Mouse (Mus musculus) heart, adult 2 months (tissue): ENCODE results near the gene Cpne7. TPM values are rescaled to one million over a fixed set of nuclear protein-coding genes. Genes with fewer than 3 reads are reported as not detected.
A peak's percentile ranks its signal among the peaks of the same experiment; 100 is the strongest.

Experiments used
- DNase-seq, 2 experiments: peaks; one replicate each; pipeline ENCODE4 v3.0.0; 2021
- H3K27ac ChIP-seq: fragments of 200-600 bp; 2 replicates; pipeline ENCODE4 v1.8.1; 2022
- H3K27me3 ChIP-seq: fragments of 200-500 bp; 2 replicates; pipeline ENCODE4 v1.6.1; 2012; ENCODE audit warnings: mild to moderate bottlenecking, low read length, inconsistent platforms, mixed read lengths; ENCODE audit not compliant: control insufficient read depth, insufficient read depth
- H3K36me3 ChIP-seq: fragments of 200-500 bp; 2 replicates; pipeline ENCODE4 v1.6.1; 2012; ENCODE audit warnings: low read length, inconsistent platforms; ENCODE audit not compliant: control insufficient read depth, insufficient read depth
- H3K4me1 ChIP-seq: fragments of 200-500 bp; 2 replicates; pipeline ENCODE4 v1.6.1; 2011; ENCODE audit warnings: low read length; ENCODE audit not compliant: control insufficient read depth, insufficient read depth
- H3K4me3 ChIP-seq: fragments of 200-600 bp; 2 replicates; pipeline ENCODE4 v1.8.1; 2022
- H3K79me2 ChIP-seq: fragments of 200-500 bp; replicated peaks from 2 replicates; pipeline ENCODE4 v1.6.1; 2012; ENCODE audit warnings: mild to moderate bottlenecking, inconsistent platforms, low read length, moderate library complexity, mixed read lengths; ENCODE audit not compliant: control insufficient read depth, insufficient read depth
- H3K9ac ChIP-seq: fragments of 200-500 bp; 2 replicates; pipeline ENCODE4 v1.6.1; 2012; ENCODE audit warnings: low read depth, mild to moderate bottlenecking, control low read depth, inconsistent platforms, low read length, mixed read lengths
- CTCF ChIP-seq: fragments of 200-600 bp; IDR thresholded peaks from 2 replicates; pipeline ENCODE4 v1.8.1; 2022; ENCODE audit warnings: antibody characterized with exemption, mild to moderate bottlenecking, moderate library complexity
- EP300 ChIP-seq: fragments of 200-500 bp; IDR thresholded peaks from 2 replicates; pipeline ENCODE4 v1.6.1; 2011; ENCODE audit warnings: low read depth, low read length, control low read depth; ENCODE audit not compliant: insufficient read depth
- POLR2A ChIP-seq: fragments of 200-500 bp; IDR thresholded peaks from 2 replicates; pipeline ENCODE4 v1.6.1; 2011; ENCODE audit warnings: mild to moderate bottlenecking, low read depth, low read length, control low read depth; ENCODE audit not compliant: insufficient read depth
- WGBS: fragments of 180-500 bp; shearing (Covaris S2); methylation state at CpG from one replicate; pipeline ENCODE4 v1.1.7; 2018; 5-methylcytosine and 5-hydroxymethylcytosine counted together
- intact Hi-C: fragments of 180-260 bp; cut with DNase I; formaldehyde crosslinking; loops from one replicate; pipeline ENCODE4 v1.15.1; 2025
- long read RNA-seq: library from polyadenylated mRNA; stranded (forward); transcript quantifications from one replicate; pipeline ENCODE4 v2.0.0, GENCODE M21; 2021
- polyA plus RNA-seq: library from polyadenylated mRNA; depleted of rRNA; stranded (reverse); fragments of >200 nt; gene quantifications from 2 replicates; pipeline ENCODE4 v1.2.3, GENCODE M21; 2012; rRNA removed
- total RNA-seq, 2 experiments: library from RNA; stranded (reverse); gene quantifications; 2 replicates each; pipeline ENCODE4 v1.2.3; 2021

Gene Cpne7
- total RNA-seq (under 1 TPM; 0.18 to 0.91 TPM), polyA plus RNA-seq (0.91 and 1.7 TPM in 2 replicates)
- long read RNA-seq, result 0 reads

- Histone ChIP-seq H3K27me3 (peaks cover 15% of the 10 kb centered on the region), H3K4me1 (peaks cover 3% of the 10 kb centered on the region; the same call in 1 of the 2 replicates), H3K79me2 (no peaks in the 10 kb centered on the region), H3K27ac (no peak within 1 kb of the TSS), H3K4me3 (peak within 1 kb of the TSS; percentile 38), H3K36me3 (no peaks in the 10 kb centered on the region), H3K9ac (peak within 1 kb of the TSS; percentile 36)
- no peak for DNase-seq
- intact Hi-C loops, result no loop called here
- TF ChIP-seq CTCF (no peak), POLR2A (no peak), EP300 (no peak)
- 2% methylated on average over 51 of the region's 51 CpGs for WGBS
These were observed at the start of gene Cpne7 for GRCm38 (mm10) chr8:123117127-123117731. TSS of gene Cpne7 (plus strand) at chr8:123117374.

DNA sequence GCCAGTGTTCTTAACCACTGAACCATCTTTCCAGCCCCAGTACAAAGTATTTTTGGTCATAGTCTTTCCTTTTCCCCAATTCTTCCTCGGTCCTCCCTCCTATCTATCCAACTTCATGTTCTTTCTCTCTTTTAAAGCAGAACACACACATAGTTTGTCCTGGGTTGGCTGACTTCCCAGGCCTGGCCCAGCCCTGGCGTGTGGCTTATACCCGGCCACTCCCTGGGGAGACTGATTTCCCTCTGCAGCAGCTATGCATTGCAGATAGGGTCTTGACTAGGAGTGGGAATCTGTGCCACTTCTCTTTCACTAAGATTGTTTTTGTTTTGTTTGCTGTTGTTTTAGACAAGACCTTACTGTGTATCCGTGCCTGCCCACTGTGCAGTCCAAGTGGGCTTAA is 46.0 kb upstream of the Cpne7 start:
- peaks cover 4% of the 10 kb centered on the region for H3K4me1 ChIP-seq
- 20% methylated on average over 4 of the region's 4 CpGs for WGBS
- no peak overlapping the region for H3K9ac ChIP-seq
- no peaks in the 10 kb centered on the region for H3K27me3 ChIP-seq
- no peak overlapping the region for H3K4me3 ChIP-seq
- DNase-seq, result peak in 1 of 2 experiments; percentile 41
- H3K79me2 ChIP-seq, result peaks cover 5% of the 10 kb centered on the region; the same call in 1 of the 2 replicates
- TF ChIP-seq CTCF (no peak), POLR2A (no peak), EP300 (no peak)
- intact Hi-C loops, result no loop called here
- peaks cover 2% of the 10 kb centered on the region; the same call in 1 of the 2 replicates for H3K36me3 ChIP-seq
- no peak overlapping the region for H3K27ac ChIP-seq

GRCm38 (mm10) chr8:123077213-123077612 is 40.0 kb upstream of the Cpne7 start:
- Histone ChIP-seq H3K36me3 (no peaks in the 10 kb centered on the region), H3K4me1 (no peaks in the 10 kb centered on the region), H3K27me3 (no peaks in the 10 kb centered on the region), H3K27ac (no peak overlapping the region), H3K9ac (no peak overlapping the region), H3K4me3 (no peak overlapping the region), H3K79me2 (0 out of 2 replicates have a peak, but pooled peaks cover 2% of the 10 kb centered on the region)
- no peak for TF ChIP-seq EP300
- TF ChIP-seq CTCF, result no peak
- no peak for TF ChIP-seq POLR2A
- WGBS, result 74% methylated on average over 6 of the region's 6 CpGs
- no peak for DNase-seq
- intact Hi-C loops, result no loop called here

GRCm38 (mm10) chr8:123082993-123083392 is 34.2 kb upstream of the Cpne7 start:
- no peaks in the 10 kb centered on the region for H3K36me3 ChIP-seq
- TF ChIP-seq EP300 (no peak), CTCF (no peak), POLR2A (no peak)
- no peak overlapping the region for H3K27ac ChIP-seq
- H3K79me2 ChIP-seq, result no peaks in the 10 kb centered on the region
- intact Hi-C loops, result no loop called here
- H3K4me3 ChIP-seq, result no peak overlapping the region
- no peaks in the 10 kb centered on the region for H3K27me3 ChIP-seq
- WGBS, result 91% methylated on average over 6 of the region's 6 CpGs
- H3K4me1 ChIP-seq, result peaks cover 2% of the 10 kb centered on the region; the same call in 1 of the 2 replicates
- no peak overlapping the region for H3K9ac ChIP-seq
- DNase-seq, result no peak

GRCm38 (mm10) chr8:123083610-123084009 is 33.6 kb upstream of the Cpne7 start:
- TF ChIP-seq EP300 (no peak), POLR2A (no peak), CTCF (no peak)

GRCm38 (mm10) chr8:123087289-123087688 is 29.9 kb upstream of the Cpne7 start:
- intact Hi-C loops, result no loop called here
- H3K79me2 ChIP-seq, result no peaks in the 10 kb centered on the region
- H3K4me1 ChIP-seq, result peaks cover 2% of the 10 kb centered on the region; the same call in 1 of the 2 replicates
- H3K36me3 ChIP-seq, result no peaks in the 10 kb centered on the region
- 54% methylated on average over 9 of the region's 9 CpGs for WGBS
- no peak for TF ChIP-seq POLR2A
- H3K27me3 ChIP-seq, result no peaks in the 10 kb centered on the region
- H3K4me3 ChIP-seq, result no peak overlapping the region
- H3K9ac ChIP-seq, result no peak overlapping the region
- no peak overlapping the region for H3K27ac ChIP-seq
- no peak for DNase-seq

More at GRCm38 (mm10) chr8:123083610-123084009, 33.6 kb upstream of the Cpne7 start:
- Histone ChIP-seq H3K9ac (no peak overlapping the region), H3K4me3 (no peak overlapping the region), H3K27me3 (no peaks in the 10 kb centered on the region), H3K27ac (no peak overlapping the region), H3K36me3 (no peaks in the 10 kb centered on the region), H3K4me1 (peaks cover 2% of the 10 kb centered on the region; the same call in 1 of the 2 replicates), H3K79me2 (no peaks in the 10 kb centered on the region)
- WGBS, result 90% methylated on average over 12 of the region's 12 CpGs
- no peak for DNase-seq
- intact Hi-C loops, result no loop called here
